Mouse (Mus musculus): ENCODE results near the gene Amigo3. TPM values are rescaled to one million over a fixed set of nuclear protein-coding genes. Genes with fewer than 3 reads are reported as not detected.

Amigo3 gene
- polyA plus RNA-seq (2012; ENCODE audit: low replicate concordance), result 0.14 and 1.2 TPM in 2 replicates

DNA sequence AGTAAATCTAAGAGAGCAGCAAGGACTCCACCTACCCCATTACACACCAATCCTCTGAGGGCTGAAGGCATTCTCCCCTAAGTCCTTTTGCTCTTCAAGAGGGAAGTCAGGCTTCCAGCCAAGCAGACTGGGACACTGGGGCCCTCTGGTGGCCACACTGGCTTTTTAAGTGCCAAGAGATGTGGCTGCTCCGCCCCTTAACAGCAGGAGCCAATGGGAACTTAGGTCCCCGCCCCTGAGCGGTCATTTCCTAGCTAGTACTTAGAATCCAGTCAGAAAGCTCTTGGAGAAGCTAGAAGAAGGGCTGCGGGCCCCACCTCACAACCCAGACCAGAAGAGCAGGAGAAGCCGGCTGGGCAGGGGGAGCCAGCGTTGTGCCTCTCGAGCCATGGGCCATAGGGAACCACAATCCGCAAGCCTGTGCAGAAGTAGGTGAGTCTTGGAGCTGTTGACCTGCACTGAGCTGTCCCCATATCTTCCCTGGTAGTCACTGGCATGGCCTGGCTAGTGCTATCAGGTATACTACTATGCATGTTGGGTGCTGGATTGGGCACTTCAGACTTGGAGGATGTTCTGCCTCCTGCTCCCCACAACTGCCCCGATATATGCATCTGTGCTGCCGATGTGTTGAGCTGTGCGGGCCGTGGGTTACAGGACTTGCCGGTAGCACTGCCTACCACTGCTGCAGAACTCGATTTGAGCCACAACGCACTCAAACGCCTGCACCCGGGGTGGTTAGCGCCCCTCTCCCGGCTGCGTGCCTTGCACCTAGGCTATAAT is at the start of gene Amigo3:
Gene Amigo3, plus strand, starts transcription at position 275 of the 780 bp plus-strand sequence.

DNA sequence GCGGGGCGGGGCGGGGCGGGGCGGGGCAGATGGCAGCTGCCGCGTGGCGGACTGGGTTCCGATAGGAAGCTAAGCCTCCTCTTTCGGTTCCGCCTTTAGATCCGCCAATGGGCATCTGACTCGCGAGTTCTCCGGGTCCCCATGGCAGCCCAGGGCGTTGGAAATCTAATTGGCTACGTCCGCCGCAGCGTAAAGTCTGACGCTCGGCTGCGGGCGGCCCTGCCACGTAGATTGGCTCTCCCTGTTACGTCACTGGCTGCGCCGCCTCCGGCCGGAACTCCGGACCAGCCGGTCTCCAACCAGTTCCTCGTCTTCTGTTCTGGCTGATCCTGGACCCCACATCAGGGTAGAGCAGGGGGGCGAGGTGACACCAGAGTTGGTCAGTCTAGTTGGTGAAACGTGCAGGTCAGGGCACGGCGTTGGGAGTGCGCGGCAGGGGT is 3.9 kb upstream of the Amigo3 start, which contains the start of gene Gmppb:
Gene Gmppb, plus strand, starts transcription at position 227 of the 440 bp plus-strand sequence.

DNA sequence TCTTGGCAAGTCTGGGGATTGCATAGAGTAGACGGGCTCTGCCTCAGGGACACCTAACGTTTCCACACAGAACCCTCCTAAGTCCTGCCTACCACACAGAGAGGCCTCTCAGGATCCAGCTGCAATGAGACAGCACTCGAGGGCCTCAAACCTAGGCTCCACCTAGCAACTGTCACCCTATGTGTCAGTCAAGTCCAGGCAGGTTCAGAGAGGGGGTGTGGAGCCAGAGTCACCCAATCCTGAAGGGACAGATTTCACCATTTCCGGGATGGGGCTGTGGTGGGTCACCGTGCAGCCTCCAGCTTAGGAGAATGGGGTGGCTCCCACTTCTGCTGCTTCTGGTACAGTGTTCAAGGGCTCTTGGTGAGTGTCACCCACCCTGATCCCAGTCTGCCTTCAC is 27.2 kb downstream of the Amigo3 start, which contains the start of gene Mst1:
Gene Mst1, plus strand, starts transcription at position 269 of the 400 bp plus-strand sequence.

DNA sequence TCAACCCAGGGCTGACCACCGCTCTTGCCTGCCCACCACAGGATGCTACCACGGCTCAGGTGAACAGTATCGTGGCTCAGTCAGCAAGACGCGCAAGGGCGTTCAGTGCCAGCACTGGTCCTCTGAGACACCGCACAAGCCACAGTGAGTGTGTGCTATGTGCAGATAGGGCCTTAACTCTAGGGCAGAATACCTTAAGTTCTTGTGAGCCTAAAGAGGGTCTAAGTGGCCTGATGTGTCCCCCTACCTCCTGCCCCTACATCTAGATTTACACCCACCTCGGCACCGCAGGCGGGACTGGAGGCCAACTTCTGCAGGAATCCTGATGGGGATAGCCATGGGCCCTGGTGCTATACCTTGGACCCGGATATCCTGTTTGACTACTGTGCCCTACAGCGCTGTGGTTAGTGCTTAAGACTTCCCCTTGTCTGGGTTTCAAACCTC is 30.1 kb downstream of the Amigo3 start, which contains the start of gene Rnf123:
Gene Rnf123, minus strand, starts transcription at position 359 of the 444 bp plus-strand sequence.

DNA sequence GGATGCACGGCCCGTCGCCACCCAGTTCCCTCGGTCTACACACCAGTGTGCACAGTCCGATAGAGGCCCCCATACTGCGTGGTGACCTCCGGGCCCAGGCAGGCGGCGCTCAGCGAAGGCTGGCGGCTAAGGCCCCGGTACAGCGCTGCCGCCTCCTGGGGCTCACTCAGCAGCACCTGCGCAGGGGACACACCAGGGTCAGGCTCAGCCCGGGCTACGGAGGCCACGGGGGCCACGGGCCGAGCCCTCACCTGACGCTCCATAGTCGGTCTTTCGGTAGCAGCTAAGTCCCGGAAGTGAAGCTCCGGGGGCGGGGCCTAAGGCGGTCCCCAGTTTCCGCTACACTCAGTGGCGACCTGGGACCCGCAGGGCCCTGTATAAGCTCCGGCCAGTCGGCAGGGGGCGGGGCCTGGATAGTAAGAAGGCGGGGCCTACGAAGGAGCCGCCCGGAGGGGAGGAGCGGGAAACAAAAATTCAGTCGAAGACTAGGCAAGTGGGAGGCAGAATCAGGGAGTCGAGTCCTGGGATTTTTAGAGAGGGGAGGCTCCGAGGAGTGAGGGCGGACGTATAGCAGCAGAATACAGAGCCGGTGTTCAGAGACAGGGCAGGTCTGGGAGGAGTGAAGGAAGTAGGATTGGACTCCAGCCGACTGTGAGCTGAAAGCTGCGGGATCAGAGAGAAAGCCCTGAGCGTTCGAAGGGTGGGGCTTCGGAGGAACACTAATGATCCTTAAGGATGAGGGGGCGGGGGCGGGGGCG is 41.4 kb downstream of the Amigo3 start, which contains the start of gene Apeh:
Gene Apeh, minus strand, starts transcription at position 423 of the 758 bp plus-strand sequence.

Other genes starting within 250 kb of the Amigo3 start
- gene Rbm6, start 179.9 kb upstream of the Amigo3 start, polyA plus RNA-seq (2012; ENCODE audit: low replicate concordance), result 10.8 and 14.4 TPM in 2 replicates
- 14.0 and 30.7 TPM in 2 replicates for gene Mon1a, start 165.0 kb upstream of the Amigo3 start, polyA plus RNA-seq (2012; ENCODE audit: low replicate concordance)
- gene Mst1r, start 146.3 kb upstream of the Amigo3 start, polyA plus RNA-seq (2012; ENCODE audit: low replicate concordance), result 11.4 and 21.0 TPM in 2 replicates
- not detected in 2 replicates for gene Actl11, start 124.7 kb upstream of the Amigo3 start, polyA plus RNA-seq (2012; ENCODE audit: low replicate concordance)
- gene Camkv, start 117.5 kb upstream of the Amigo3 start, polyA plus RNA-seq (2012; ENCODE audit: low replicate concordance), result not detected in 2 replicates
- 2.7 and 6.5 TPM in 2 replicates for gene Traip, start 103.0 kb upstream of the Amigo3 start, polyA plus RNA-seq (2012; ENCODE audit: low replicate concordance)
- 76.8 and 118 TPM in 2 replicates for gene Uba7, start 77.7 kb upstream of the Amigo3 start, polyA plus RNA-seq (2012; ENCODE audit: low replicate concordance)
- gene Gm20661, start 70.1 kb upstream of the Amigo3 start, polyA plus RNA-seq (2012; ENCODE audit: low replicate concordance), result 0.18 and 0.74 TPM in 2 replicates
- gene Inka1, start 67.3 kb upstream of the Amigo3 start, polyA plus RNA-seq (2012; ENCODE audit: low replicate concordance), result 50.5 and 70.3 TPM in 2 replicates
- 2.4 and 4.9 TPM in 2 replicates for gene Cdhr4, start 60.7 kb upstream of the Amigo3 start, polyA plus RNA-seq (2012; ENCODE audit: low replicate concordance)
- 0.19 and 0.35 TPM in 2 replicates for gene Gm20662, start 56.8 kb upstream of the Amigo3 start, polyA plus RNA-seq (2012; ENCODE audit: low replicate concordance)
- gene Ip6k1, start 50.7 kb upstream of the Amigo3 start, polyA plus RNA-seq (2012; ENCODE audit: low replicate concordance), result 72.3 and 72.6 TPM in 2 replicates
- gene Gmppb, start 3.9 kb upstream of the Amigo3 start, polyA plus RNA-seq (2012; ENCODE audit: low replicate concordance), result 2.6 and 31.6 TPM in 2 replicates
- gene Mst1, start 27.3 kb downstream of the Amigo3 start, polyA plus RNA-seq (2012; ENCODE audit: low replicate concordance), result 8.1 and 8.2 TPM in 2 replicates
- 173 and 722 TPM in 2 replicates for gene Rnf123, start 30.2 kb downstream of the Amigo3 start, polyA plus RNA-seq (2012; ENCODE audit: low replicate concordance)
- gene Apeh, start 41.4 kb downstream of the Amigo3 start, polyA plus RNA-seq (2012; ENCODE audit: low replicate concordance), result 69.6 and 170 TPM in 2 replicates
- 1.0 and 3.3 TPM in 2 replicates for gene Bsn, start 137.2 kb downstream of the Amigo3 start, polyA plus RNA-seq (2012; ENCODE audit: low replicate concordance)
- gene Dag1, start 210.8 kb downstream of the Amigo3 start, polyA plus RNA-seq (2012; ENCODE audit: low replicate concordance), result 10.5 and 13.6 TPM in 2 replicates
- 0.14 TPM in 2 replicates for gene Nicn1, start 237.3 kb downstream of the Amigo3 start, polyA plus RNA-seq (2012; ENCODE audit: low replicate concordance)
- gene Amt, start 243.7 kb downstream of the Amigo3 start, polyA plus RNA-seq (2012; ENCODE audit: low replicate concordance), result not detected in 2 replicates